Mouse (Mus musculus) effector memory CD4-positive, alpha-beta T cell, adult 7 months (primary cell): Measurements from ENCODE around the gene Vmn2r41. TPM values are rescaled to one million over a fixed set of nuclear protein-coding genes. Genes with fewer than 3 reads are reported as not detected.

Source experiments
- polyA plus RNA-seq: library from polyadenylated mRNA; unstranded; fragments of 100-300 nt; shearing (Covaris generic); gene quantifications from one replicate; pipeline ENCODE4 v1.2.1, GENCODE M21; 2017

Vmn2r41 gene
- not detected for polyA plus RNA-seq

GRCm38 (mm10) chr7:8161554-8161953, at the start of gene Vmn2r41:
Vmn2r41 (minus strand) TSS chr7:8161654.

GRCm38 (mm10) chr7:8200220-8200619, 38.8 kb upstream of the Vmn2r41 start, which contains the start of gene Vmn2r42:
Vmn2r42 (minus strand) TSS chr7:8200320.

Other genes with a start within 250 kb of the Vmn2r41 start
- gene Vmn2r42, start 38.7 kb upstream of the Vmn2r41 start, polyA plus RNA-seq: not detected
- gene Vmn2r43, start 98.9 kb upstream of the Vmn2r41 start, polyA plus RNA-seq: not detected
- gene Vmn2r44, start 221.7 kb upstream of the Vmn2r41 start, polyA plus RNA-seq: 0.32 TPM